Comparison of ENCODE assay signal across 19 mouse cellular contexts in the genomic region with DNA sequence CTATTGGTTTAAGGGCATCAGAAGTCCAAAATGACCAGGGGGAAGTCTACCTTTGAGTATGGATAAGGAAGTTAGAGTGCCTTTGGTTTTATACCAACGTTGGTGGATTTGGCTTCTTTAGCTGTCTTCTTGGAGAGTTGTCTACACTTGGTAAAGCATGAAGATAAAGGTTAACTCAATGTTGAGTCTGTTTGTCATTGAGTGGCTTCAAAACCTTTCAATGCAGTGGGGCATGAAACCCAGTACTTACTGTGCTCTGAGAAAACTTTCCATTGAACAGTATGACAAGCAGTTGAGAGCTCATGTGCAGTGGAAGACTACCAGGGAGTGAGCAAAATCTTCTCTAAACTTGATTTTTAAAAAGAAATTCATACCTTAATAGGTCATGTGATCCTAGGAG.
DNase-seq lines count a peak whose midpoint lies in the region; ATAC-seq and TF ChIP-seq lines count a peak whose summit lies in the region.
"Had no signal": no experiment of that assay in that cellular context is flagged by ENCODE, and none has a peak within 500 bp of the region (broad histone marks: within the 10 kb centered on the region; RNA-seq: fewer than 3 reads in every experiment).

No protein-coding gene starts in this region.

- H3K4me2 ChIP-seq in kidney, embryonic 15.5 days, result no peak overlapping the region

- H3K27ac ChIP-seq in kidney, adult 2 months (ENCODE audit: insufficient read depth, low read depth, low read length), result peak overlapping the region; percentile 16
- no peak overlapping the region for H3K27ac ChIP-seq in kidney, embryonic 15.5 days

- no peaks in the 10 kb centered on the region for H3K9me3 ChIP-seq in kidney, embryonic 15.5 days (replicated peaks)

- WGBS in kidney, adult 2 months, result 64% methylated on average over 1 of the region's 1 CpGs
- 88% methylated on average over 1 of the region's 1 CpGs for WGBS in kidney, embryonic 15.5 days

- ATAC-seq in kidney, embryonic 15.5 days (replicated peaks; ENCODE audit: low FRiP score), result no peak
- ATAC-seq: activated CD4-positive, CD25-positive, alpha-beta regulatory T cell, adult 4 months; CD4-positive, CD25-positive, alpha-beta regulatory T cell, adult 4 months; Patski had no signal

- H3K36me3 ChIP-seq in kidney, adult 2 months (ENCODE audit: control insufficient read depth, insufficient read depth, low read length), result no peaks in the 10 kb centered on the region
- no peaks in the 10 kb centered on the region for H3K36me3 ChIP-seq in kidney, embryonic 15.5 days
- H3K36me3 ChIP-seq: G1E had no signal

- TF ChIP-seq POLR2A in kidney, adult 2 months (IDR thresholded peaks at IDR 0.05; ENCODE audit: low read depth, low read length), result no peak

- no peak overlapping the region for H3K4me3 ChIP-seq in kidney, adult 2 months (ENCODE audit: insufficient read depth, low read depth, low read length)
- H3K4me3 ChIP-seq in kidney, embryonic 15.5 days (replicated peaks), result no peak overlapping the region

- H3K9ac ChIP-seq in kidney, embryonic 15.5 days, result no peak overlapping the region

- TF ChIP-seq CTCF in kidney, adult 2 months (conservative IDR thresholded peaks at IDR 0.05; ENCODE audit: insufficient read depth, insufficient read length, low read depth, low read length), result no peak

- no peaks in the 10 kb centered on the region for H3K27me3 ChIP-seq in kidney, adult 2 months (replicated peaks; ENCODE audit: control insufficient read depth, insufficient read depth, low read length)
- H3K27me3 ChIP-seq in kidney, embryonic 15.5 days, result no peaks in the 10 kb centered on the region
- H3K27me3 ChIP-seq: CH12.LX, Patski had no signal

- peak; percentile 52 for DNase-seq in kidney, adult 2 months
- no peak for DNase-seq in kidney, adult 8-10 months
- DNase-seq in kidney, adult 9 months, result peak; percentile 63
- DNase-seq: adrenal gland, adult 2 months; adrenal gland, adult 8-10 months; adrenal gland, postnatal 10 days; adrenal gland, postnatal 14 days; adrenal gland, postnatal 25 days; adrenal gland, postnatal 36 days; B cell, adult 2 months; cerebellum, adult 11 months; cerebellum, adult 11-12 months; cerebellum, adult 18-20 months had no signal

- peaks cover 2% of the 10 kb centered on the region; the same call in 1 of the 2 replicates for H3K4me1 ChIP-seq in kidney, adult 2 months (ENCODE audit: control insufficient read depth, insufficient read depth, low read length)
- H3K4me1 ChIP-seq in kidney, embryonic 15.5 days, result no peaks in the 10 kb centered on the region

Comparison
In these comparisons a context has a peak if more than half of its experiments do, and no peak if none do; other contexts are left out.
1. DNase-seq: peak in kidney, adult 2 months (single experiment) and kidney, adult 9 months (single experiment); none in kidney, adult 8-10 months (0 of 2).